Mouse (Mus musculus) lung, adult 18-20 months (tissue): ENCODE data around the gene Naa38.

Experiments used
- DNase-seq, 2 experiments: peaks; one replicate each; pipeline ENCODE4 v3.0.0; 2022; ENCODE audit warnings: mixed read lengths in 2 of 2

Naa38 gene

GRCm38 (mm10) chr11:69415327-69415667 is 20.0 kb downstream of the Naa38 start:
- DNase-seq: peak in 1 of 2 experiments; percentile 68

GRCm38 (mm10) chr11:69415668-69416451 is 20.6 kb downstream of the Naa38 start:
- peak in 1 of 2 experiments; percentile 70 for DNase-seq

- no peak for DNase-seq
Observed at GRCm38 (mm10) chr11:69416509-69416908, 21.2 kb downstream of the Naa38 start.

- no peak for DNase-seq
Observed at GRCm38 (mm10) chr11:69416921-69417448, 21.7 kb downstream of the Naa38 start.

- peak; percentile 95 to 96 for DNase-seq
Observed at GRCm38 (mm10) chr11:69417449-69418384, 22.4 kb downstream of the Naa38 start.

- DNase-seq: peak; percentile 95 to 97
Observed at GRCm38 (mm10) chr11:69418481-69419442, 23.5 kb downstream of the Naa38 start.

GRCm38 (mm10) chr11:69419443-69419812 is 24.1 kb downstream of the Naa38 start:
- DNase-seq: peak in 1 of 2 experiments; percentile 48

GRCm38 (mm10) chr11:69419813-69420553 is 24.7 kb downstream of the Naa38 start:
- DNase-seq: peak; percentile 70

GRCm38 (mm10) chr11:69420554-69421000 is 25.3 kb downstream of the Naa38 start:
- peak in 1 of 2 experiments; percentile 66 for DNase-seq

- DNase-seq: no peak
Observed at GRCm38 (mm10) chr11:69421131-69421977, 26.1 kb downstream of the Naa38 start.

GRCm38 (mm10) chr11:69422842-69423241 is 27.6 kb downstream of the Naa38 start:
- no peak for DNase-seq

- no peak for DNase-seq
Observed at GRCm38 (mm10) chr11:69423885-69424284, 28.6 kb downstream of the Naa38 start.

GRCm38 (mm10) chr11:69426246-69426645 is 31.0 kb downstream of the Naa38 start:
- no peak for DNase-seq

- DNase-seq: peak; percentile 79 to 86
Observed at GRCm38 (mm10) chr11:69428751-69429150, 33.5 kb downstream of the Naa38 start.

GRCm38 (mm10) chr11:69429313-69429712 is 34.0 kb downstream of the Naa38 start:
- peak in 1 of 2 experiments; percentile 41 for DNase-seq

GRCm38 (mm10) chr11:69430631-69431030 is 35.3 kb downstream of the Naa38 start:
- no peak for DNase-seq

GRCm38 (mm10) chr11:69431829-69432639 is 36.7 kb downstream of the Naa38 start:
- peak; percentile 80 to 85 for DNase-seq

- peak; percentile 21 to 41 for DNase-seq
Observed at GRCm38 (mm10) chr11:69432640-69432982, 37.3 kb downstream of the Naa38 start.

GRCm38 (mm10) chr11:69433189-69433588 is 37.9 kb downstream of the Naa38 start:
- no peak for DNase-seq

GRCm38 (mm10) chr11:69437291-69437690 is 42.0 kb downstream of the Naa38 start:
- no peak for DNase-seq
